ENCODE assay signal across 29 mouse cellular contexts in genomic region chr17:49761260-49761659, GRCm38 (mm10).
DNase-seq lines count a peak whose midpoint lies in the region; ATAC-seq and TF ChIP-seq lines count a peak whose summit lies in the region.
"Had no signal": no experiment of that assay in that cellular context is flagged by ENCODE, and none has a peak within 500 bp of the region (broad histone marks: within the 10 kb centered on the region; RNA-seq: fewer than 3 reads in every experiment).

No protein-coding gene starts in this region.

- no peak overlapping the region for H3K4me3 ChIP-seq in forebrain, embryonic 13.5 days
- H3K4me3 ChIP-seq in forebrain, embryonic 11.5 days (ENCODE audit: low read depth, low read length) = no peak overlapping the region
- H3K4me3 ChIP-seq in kidney, embryonic 16.5 days (ENCODE audit: low read length) = no peak overlapping the region
- H3K4me3 ChIP-seq in kidney, adult 2 months (ENCODE audit: insufficient read depth, low read depth, low read length) = no peak overlapping the region
- H3K4me3 ChIP-seq: embryonic facial prominence, embryonic 15.5 days; heart, embryonic 13.5 days; left cerebral cortex, adult 2 months; liver, embryonic 15.5 days; midbrain, embryonic 10.5 days; midbrain, embryonic 15.5 days; neural tube, embryonic 15.5 days had no signal

- H3K27ac ChIP-seq in forebrain, embryonic 13.5 days = no peak overlapping the region
- no peak overlapping the region for H3K27ac ChIP-seq in forebrain, embryonic 11.5 days (ENCODE audit: low read depth, low read length)
- no peak overlapping the region for H3K27ac ChIP-seq in kidney, embryonic 16.5 days (ENCODE audit: low read length)
- no peak overlapping the region for H3K27ac ChIP-seq in kidney, adult 2 months (ENCODE audit: insufficient read depth, low read depth, low read length)
- H3K27ac ChIP-seq: embryonic facial prominence, embryonic 15.5 days; heart, embryonic 13.5 days; hindbrain, embryonic 14.5 days; left cerebral cortex, adult 2 months; liver, embryonic 15.5 days; midbrain, embryonic 10.5 days; midbrain, embryonic 15.5 days; neural tube, embryonic 15.5 days had no signal

- no peaks in the 10 kb centered on the region for H3K36me3 ChIP-seq in forebrain, embryonic 13.5 days (ENCODE audit: poor library complexity, severe bottlenecking)
- H3K36me3 ChIP-seq in forebrain, embryonic 11.5 days (ENCODE audit: control insufficient read depth, insufficient read depth, low read length) = no peaks in the 10 kb centered on the region
- no peaks in the 10 kb centered on the region for H3K36me3 ChIP-seq in kidney, embryonic 16.5 days (ENCODE audit: insufficient read depth, low read length)
- no peaks in the 10 kb centered on the region for H3K36me3 ChIP-seq in kidney, adult 2 months (ENCODE audit: control insufficient read depth, insufficient read depth, low read length)
- H3K36me3 ChIP-seq: embryonic facial prominence, embryonic 15.5 days; G1E; heart, embryonic 13.5 days; liver, embryonic 15.5 days; midbrain, embryonic 10.5 days; midbrain, embryonic 15.5 days; neural tube, embryonic 15.5 days had no signal

- TF ChIP-seq CTCF in kidney, adult 2 months (conservative IDR thresholded peaks at IDR 0.05; ENCODE audit: insufficient read depth, insufficient read length, low read depth, low read length) = no peak

- no peak for TF ChIP-seq POLR2A in kidney, adult 2 months (IDR thresholded peaks at IDR 0.05; ENCODE audit: low read depth, low read length)

- H3K9ac ChIP-seq in forebrain, embryonic 13.5 days = no peak overlapping the region
- no peak overlapping the region for H3K9ac ChIP-seq in forebrain, embryonic 11.5 days (ENCODE audit: low read length)
- H3K9ac ChIP-seq in kidney, embryonic 16.5 days (replicated peaks; ENCODE audit: low read length) = no peak overlapping the region
- H3K9ac ChIP-seq: embryonic facial prominence, embryonic 15.5 days; heart, embryonic 13.5 days; hindbrain, embryonic 14.5 days; liver, embryonic 15.5 days; midbrain, embryonic 15.5 days; neural tube, embryonic 15.5 days had no signal

- H3K27me3 ChIP-seq in forebrain, embryonic 13.5 days = peaks cover 28% of the 10 kb centered on the region
- peaks cover 4% of the 10 kb centered on the region for H3K27me3 ChIP-seq in forebrain, embryonic 11.5 days (ENCODE audit: control insufficient read depth, insufficient read depth, low read length)
- no peaks in the 10 kb centered on the region for H3K27me3 ChIP-seq in kidney, embryonic 16.5 days (ENCODE audit: insufficient read depth, low read length)
- no peaks in the 10 kb centered on the region for H3K27me3 ChIP-seq in kidney, adult 2 months (replicated peaks; ENCODE audit: control insufficient read depth, insufficient read depth, low read length)
- H3K27me3 ChIP-seq: embryonic facial prominence, embryonic 15.5 days; heart, embryonic 13.5 days; liver, embryonic 15.5 days; midbrain, embryonic 15.5 days; Patski had no signal

- H3K4me1 ChIP-seq in forebrain, embryonic 13.5 days = peaks cover 4% of the 10 kb centered on the region; the same call in 1 of the 2 replicates
- H3K4me1 ChIP-seq in forebrain, embryonic 11.5 days (replicated peaks; ENCODE audit: control insufficient read depth, insufficient read depth, low read length) = no peaks in the 10 kb centered on the region
- 0 out of 2 replicates have a peak, but pooled peaks cover 6% of the 10 kb centered on the region for H3K4me1 ChIP-seq in kidney, embryonic 16.5 days (ENCODE audit: insufficient read depth, low read length)
- no peaks in the 10 kb centered on the region for H3K4me1 ChIP-seq in kidney, adult 2 months (ENCODE audit: control insufficient read depth, insufficient read depth, low read length)
- H3K4me1 ChIP-seq: embryonic facial prominence, embryonic 15.5 days; liver, embryonic 15.5 days; midbrain, embryonic 15.5 days; neural tube, embryonic 15.5 days had no signal

- H3K9me3 ChIP-seq in forebrain, embryonic 13.5 days (replicated peaks) = no peaks in the 10 kb centered on the region
- H3K9me3 ChIP-seq in forebrain, embryonic 11.5 days (ENCODE audit: control insufficient read depth, low read length) = no peaks in the 10 kb centered on the region
- peaks cover 4% of the 10 kb centered on the region; the same call in 1 of the 2 replicates for H3K9me3 ChIP-seq in kidney, embryonic 16.5 days (ENCODE audit: low read length)
- H3K9me3 ChIP-seq: embryonic facial prominence, embryonic 15.5 days; heart, embryonic 13.5 days; liver, embryonic 15.5 days; midbrain, embryonic 10.5 days; midbrain, embryonic 15.5 days; neural tube, embryonic 15.5 days had no signal

- WGBS in forebrain, embryonic 13.5 days = 41% methylated on average over 11 of the region's 11 CpGs
- WGBS in forebrain, embryonic 11.5 days = 67% methylated on average over 11 of the region's 11 CpGs
- WGBS in kidney, embryonic 16.5 days = 49% methylated on average over 11 of the region's 11 CpGs
- 53% methylated on average over 11 of the region's 11 CpGs for WGBS in kidney, adult 2 months

- 0 out of 2 replicates have a peak overlapping the region, but pooled peaks have one; percentile 2 for H3K4me2 ChIP-seq in forebrain, embryonic 13.5 days
- H3K4me2 ChIP-seq in forebrain, embryonic 11.5 days (ENCODE audit: low read depth, low read length, severe bottlenecking) = no peak overlapping the region
- peak overlapping the region; percentile 20 for H3K4me2 ChIP-seq in kidney, embryonic 16.5 days (replicated peaks; ENCODE audit: low read depth, low read length)
- H3K4me2 ChIP-seq: embryonic facial prominence, embryonic 15.5 days; heart, embryonic 13.5 days; hindbrain, embryonic 14.5 days; liver, embryonic 15.5 days; midbrain, embryonic 15.5 days; neural tube, embryonic 15.5 days had no signal

- ATAC-seq in forebrain, embryonic 13.5 days = no peak
- no peak for ATAC-seq in forebrain, embryonic 11.5 days (replicated peaks; ENCODE audit: low FRiP score)
- no peak for ATAC-seq in kidney, embryonic 16.5 days (ENCODE audit: low FRiP score, low TSS enrichment)
- ATAC-seq: midbrain, embryonic 15.5 days; Patski had no signal

- no peak for DNase-seq in forebrain, embryonic 11.5 days (ENCODE audit: low spot score)
- no peak for DNase-seq in kidney, adult 2 months
- peak; percentile 8 for DNase-seq in retina, postnatal 1 day
- DNase-seq in retina, embryonic 14.5 days (ENCODE audit: low spot score) = no peak
- no peak for DNase-seq in MN1 (ENCODE audit: low spot score)
- DNase-seq: adrenal gland, postnatal 14 days; cerebellum, adult 11-12 months; cerebellum, adult 9-11 months; embryo, embryonic 11 days; gastrocnemius, postnatal 10 days; heart, postnatal 10 days; kidney, adult 11 months; kidney, postnatal 14 days; lung, postnatal 14 days; right cerebral cortex, adult 18-20 months; spleen, adult 18-20 months; thymus, postnatal 25 days had no signal
